Mouse (Mus musculus): ENCODE results near the gene Mrtfb. TPM values are rescaled to one million over a fixed set of nuclear protein-coding genes. Genes with fewer than 3 reads are reported as not detected.

Mrtfb gene
- polyA plus RNA-seq, 1 experiment from 2014 or later = 23.0 TPM

DNA sequence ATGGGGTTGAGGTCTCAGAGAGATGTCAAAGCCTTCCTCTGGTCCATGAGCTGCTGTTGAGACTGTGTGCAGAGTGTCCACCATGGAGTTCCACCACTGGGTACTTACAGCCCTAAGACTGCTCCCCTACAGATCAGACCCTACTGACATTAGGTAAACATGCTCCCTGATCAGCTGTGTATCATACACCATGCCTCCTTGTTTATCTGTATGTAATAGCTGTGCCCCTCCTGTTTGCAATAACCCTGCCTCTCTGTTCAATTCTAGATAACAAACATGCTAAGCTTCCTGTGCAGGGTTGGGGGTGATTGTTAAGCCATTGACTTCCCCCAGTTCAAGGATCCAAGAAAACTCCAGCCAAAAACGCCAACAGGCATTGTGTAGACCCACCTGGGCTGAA is 174.7 kb downstream of the Mrtfb start:
- no peak overlapping the region for H3K4me2 ChIP-seq (replicated peaks)
- H3K27ac ChIP-seq = no peak overlapping the region
- H3K27me3 ChIP-seq = no peaks in the 10 kb centered on the region
- no peaks in the 10 kb centered on the region; the same call in 1 of the 2 replicates for H3K9me3 ChIP-seq
- no peak for ATAC-seq (ENCODE audit: low FRiP score, low read depth)
- H3K36me3 ChIP-seq = no peaks in the 10 kb centered on the region
- WGBS = 63% methylated on average over 1 of the region's 1 CpGs
- H3K4me3 ChIP-seq = no peak overlapping the region
- H3K4me1 ChIP-seq = no peaks in the 10 kb centered on the region
- no peak overlapping the region for H3K9ac ChIP-seq

DNA sequence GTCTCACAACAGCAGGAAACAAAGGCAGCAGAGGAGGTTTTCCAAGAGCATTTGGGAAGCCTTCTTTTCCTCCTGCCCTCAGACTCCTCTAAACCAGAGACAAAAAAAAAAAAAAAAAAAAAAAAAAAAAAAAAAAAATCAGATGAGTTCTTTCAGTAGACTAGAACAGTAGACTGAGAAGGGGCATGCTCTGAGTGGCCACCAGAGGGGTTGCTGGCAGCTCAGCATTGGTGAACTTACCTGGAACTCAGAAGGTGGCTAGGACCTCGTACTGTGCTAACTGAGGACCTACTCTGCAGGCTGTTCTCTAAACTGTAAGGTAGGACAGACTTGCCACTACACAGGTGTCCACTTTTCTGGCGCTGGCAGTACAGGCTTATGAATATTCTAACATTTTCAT is 179.3 kb downstream of the Mrtfb start:
- Histone ChIP-seq H3K27me3 (no peaks in the 10 kb centered on the region), H3K4me3 (no peak overlapping the region), H3K9ac (no peak overlapping the region), H3K9me3 (no peaks in the 10 kb centered on the region; the same call in 1 of the 2 replicates), H3K27ac (no peak overlapping the region), H3K4me2 (replicated peaks) (no peak overlapping the region), H3K36me3 (no peaks in the 10 kb centered on the region), H3K4me1 (peaks cover 6% of the 10 kb centered on the region)
- no peak for ATAC-seq (ENCODE audit: low FRiP score, low read depth)
- 80% methylated on average over 2 of the region's 2 CpGs for WGBS

DNA sequence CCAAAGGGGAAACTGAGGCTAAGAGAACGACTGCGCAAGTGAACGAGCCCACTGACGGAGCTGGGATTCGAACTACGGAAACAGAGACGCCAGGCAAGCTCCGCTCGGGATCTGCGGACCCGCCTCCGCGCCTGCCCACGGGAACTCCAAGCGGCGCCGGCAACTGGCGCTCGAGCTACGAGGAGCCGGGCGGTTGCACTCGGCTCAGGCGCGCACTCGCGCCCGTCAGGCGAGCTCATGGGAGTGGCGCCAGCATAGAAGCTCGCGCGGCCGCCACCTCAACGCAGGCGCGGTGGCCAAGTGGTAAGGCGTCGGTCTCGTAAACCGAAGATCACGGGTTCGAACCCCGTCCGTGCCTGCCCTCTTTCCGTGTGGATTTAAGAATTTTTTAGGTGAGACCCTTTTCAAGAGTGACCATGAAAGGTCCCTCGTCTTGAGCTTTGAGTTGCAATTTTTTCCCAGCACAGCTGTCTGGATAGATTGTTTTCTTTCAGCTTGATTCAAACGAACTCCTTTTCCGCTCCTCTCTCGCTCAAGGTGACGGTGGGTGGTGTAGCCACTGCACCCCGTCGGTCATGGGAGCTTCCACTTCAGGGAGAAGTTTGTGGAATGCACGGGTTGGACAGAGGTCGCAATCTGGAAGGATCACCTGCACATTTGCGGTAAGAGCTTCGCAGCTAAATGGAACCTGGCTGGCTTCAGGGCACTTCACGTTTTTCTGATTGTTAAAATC is 180.9 kb downstream of the Mrtfb start:
- Histone ChIP-seq H3K27ac (peak overlapping the region; percentile 83), H3K4me2 (replicated peaks) (peak overlapping the region; percentile 69), H3K4me1 (peaks cover 6% of the 10 kb centered on the region), H3K36me3 (no peaks in the 10 kb centered on the region), H3K9me3 (no peaks in the 10 kb centered on the region; the same call in 1 of the 2 replicates), H3K27me3 (peaks cover 2% of the 10 kb centered on the region; the same call in 1 of the 2 replicates), H3K4me3 (peak overlapping the region; percentile 58), H3K9ac (peak overlapping the region; percentile 66)
- WGBS = under 1% methylated on average over 58 of the region's 58 CpGs
- peak; percentile 93 for ATAC-seq (ENCODE audit: low FRiP score, low read depth)

DNA sequence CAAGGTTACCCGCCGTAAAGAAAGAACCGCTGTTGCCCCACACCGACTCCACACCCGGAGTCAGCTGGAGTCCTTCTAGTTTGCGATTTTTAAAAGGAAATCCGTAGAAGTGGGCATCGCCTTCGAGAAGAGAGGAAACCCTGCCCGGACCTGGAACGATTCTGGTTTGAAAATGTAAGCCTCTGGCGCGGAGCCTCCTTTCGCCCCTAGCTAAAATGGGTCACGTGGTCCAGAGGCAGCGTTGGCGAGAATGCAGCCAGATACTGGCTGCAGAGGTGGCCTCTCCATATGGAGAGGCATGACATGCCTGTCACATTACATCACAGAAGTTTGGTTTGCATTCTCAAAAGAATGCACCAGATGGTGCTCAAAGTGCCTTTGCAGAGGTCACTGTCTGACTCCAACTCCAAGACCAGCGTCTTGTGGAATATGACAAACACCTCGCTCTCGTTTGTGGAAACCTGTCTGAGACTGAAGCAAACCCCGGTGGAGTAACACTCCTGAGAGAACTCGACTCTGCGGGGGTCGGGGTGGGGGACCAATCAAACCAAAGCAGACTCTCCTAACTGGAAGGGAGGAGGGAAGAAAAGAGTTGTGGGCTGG is 181.6 kb downstream of the Mrtfb start:
- peak overlapping the region; percentile 69 for H3K4me2 ChIP-seq (replicated peaks)
- H3K9me3 ChIP-seq = no peaks in the 10 kb centered on the region; the same call in 1 of the 2 replicates
- ATAC-seq (ENCODE audit: low FRiP score, low read depth) = peak; percentile 74
- peak overlapping the region; percentile 66 for H3K9ac ChIP-seq
- H3K27ac ChIP-seq = peak overlapping the region; percentile 83
- H3K27me3 ChIP-seq = peaks cover 7% of the 10 kb centered on the region; the same call in 1 of the 2 replicates
- peak overlapping the region; percentile 58 for H3K4me3 ChIP-seq
- no peaks in the 10 kb centered on the region for H3K36me3 ChIP-seq
- H3K4me1 ChIP-seq = peaks cover 6% of the 10 kb centered on the region
- WGBS = under 1% methylated on average over 24 of the region's 24 CpGs

DNA sequence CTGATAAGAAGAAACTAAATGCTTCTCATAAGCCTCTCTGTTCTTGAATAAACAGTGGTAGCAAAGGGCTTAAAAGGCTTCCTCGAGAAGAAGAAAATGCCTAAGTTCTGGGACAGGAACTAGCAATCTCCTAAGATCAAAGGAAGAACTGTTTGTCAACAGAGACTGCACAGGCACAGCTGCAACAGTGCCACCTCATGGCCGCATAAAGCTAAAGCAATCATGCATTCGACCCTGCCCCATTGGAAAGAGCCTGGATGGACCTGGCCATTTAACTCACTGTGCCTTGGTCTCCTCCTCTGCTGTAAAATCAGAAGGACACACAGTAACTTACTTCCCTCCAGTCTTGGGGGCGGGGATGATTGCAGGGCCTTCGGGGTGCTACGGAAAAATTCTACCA is 184.2 kb downstream of the Mrtfb start:
- Histone ChIP-seq H3K27me3 (peaks cover 19% of the 10 kb centered on the region), H3K4me3 (no peak overlapping the region), H3K4me2 (replicated peaks) (no peak overlapping the region), H3K4me1 (peaks cover 6% of the 10 kb centered on the region), H3K9ac (no peak overlapping the region), H3K9me3 (no peaks in the 10 kb centered on the region), H3K36me3 (no peaks in the 10 kb centered on the region), H3K27ac (no peak overlapping the region)
- 44% methylated on average over 6 of the region's 6 CpGs for WGBS
- no peak for ATAC-seq (ENCODE audit: low FRiP score, low read depth)

GRCm38 (mm10) chr16:13443764-13444163 is 187.5 kb downstream of the Mrtfb start:
- ATAC-seq (ENCODE audit: low FRiP score, low read depth) = no peak
- H3K27me3 ChIP-seq = peaks cover 39% of the 10 kb centered on the region

GRCm38 (mm10) chr16:13445461-13445860 is 189.2 kb downstream of the Mrtfb start:
- ATAC-seq (ENCODE audit: low FRiP score, low read depth) = no peak
- Histone ChIP-seq H3K9ac (no peak overlapping the region), H3K9me3 (no peaks in the 10 kb centered on the region), H3K4me3 (no peak overlapping the region), H3K4me1 (peaks cover 28% of the 10 kb centered on the region), H3K27ac (no peak overlapping the region), H3K4me2 (replicated peaks) (no peak overlapping the region), H3K36me3 (no peaks in the 10 kb centered on the region), H3K27me3 (peaks cover 55% of the 10 kb centered on the region)
- 69% methylated on average over 5 of the region's 5 CpGs for whole genome bisulfite sequencing

More at GRCm38 (mm10) chr16:13443764-13444163, 187.5 kb downstream of the Mrtfb start:
- Histone ChIP-seq H3K9ac (no peak overlapping the region), H3K27ac (no peak overlapping the region), H3K4me1 (peaks cover 12% of the 10 kb centered on the region), H3K9me3 (no peaks in the 10 kb centered on the region), H3K4me3 (no peak overlapping the region), H3K4me2 (replicated peaks) (no peak overlapping the region), H3K36me3 (no peaks in the 10 kb centered on the region)
- WGBS = 68% methylated on average over 1 of the region's 1 CpGs

DNA sequence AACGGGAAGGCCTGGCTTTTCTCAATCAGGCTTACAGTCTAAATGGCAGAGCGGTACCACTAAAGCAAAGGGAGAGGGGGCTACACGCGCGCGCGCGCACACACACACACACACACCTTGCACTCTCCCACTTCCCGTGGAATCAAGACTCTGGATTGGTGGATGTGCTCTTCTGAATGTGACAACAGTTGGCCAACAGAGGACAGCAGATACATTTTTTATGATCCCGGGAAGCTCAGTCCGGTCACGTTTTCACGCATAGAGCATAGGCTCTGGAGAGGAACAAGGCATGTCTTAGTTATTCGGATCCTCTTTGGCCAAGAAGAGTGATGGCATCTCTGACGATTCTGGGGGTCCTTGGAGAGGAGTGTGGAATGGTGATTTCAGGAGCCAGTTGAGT is 190.2 kb downstream of the Mrtfb start:
- WGBS = 17% methylated on average over 15 of the region's 15 CpGs
- Histone ChIP-seq H3K4me3 (peak overlapping the region; percentile 76), H3K4me2 (replicated peaks) (peak overlapping the region; percentile 98), H3K4me1 (peaks cover 35% of the 10 kb centered on the region), H3K9ac (no peak overlapping the region), H3K27me3 (peaks cover 61% of the 10 kb centered on the region), H3K27ac (no peak overlapping the region), H3K36me3 (no peaks in the 10 kb centered on the region), H3K9me3 (no peaks in the 10 kb centered on the region)
- 0 out of 2 replicates have a peak, but pooled peaks have one; percentile 14 for ATAC-seq (ENCODE audit: low FRiP score, low read depth)

- Histone ChIP-seq H3K9me3 (no peaks in the 10 kb centered on the region), H3K36me3 (no peaks in the 10 kb centered on the region), H3K27me3 (peaks cover 61% of the 10 kb centered on the region), H3K4me2 (replicated peaks) (peak overlapping the region; percentile 98), H3K27ac (no peak overlapping the region), H3K4me1 (peaks cover 35% of the 10 kb centered on the region), H3K4me3 (peak overlapping the region; percentile 76), H3K9ac (peak overlapping the region; percentile 82)
- peak; percentile 0; the same call in 1 of the 2 replicates for ATAC-seq (ENCODE audit: low FRiP score, low read depth)
- 3% methylated on average over 11 of the region's 11 CpGs for WGBS
These were observed 190.6 kb downstream of the Mrtfb start for GRCm38 (mm10) chr16:13446971-13447283.

GRCm38 (mm10) chr16:13447284-13448050 is 191.2 kb downstream of the Mrtfb start:
- H3K27ac ChIP-seq = no peak overlapping the region
- H3K9me3 ChIP-seq = no peaks in the 10 kb centered on the region
- WGBS = 3% methylated on average over 20 of the region's 43 CpGs
- H3K9ac ChIP-seq = peak overlapping the region; percentile 82
- peak; percentile 79 for ATAC-seq (ENCODE audit: low FRiP score, low read depth)
- peak overlapping the region; percentile 76 for H3K4me3 ChIP-seq
- no peaks in the 10 kb centered on the region for H3K36me3 ChIP-seq
- H3K4me2 ChIP-seq (replicated peaks) = peak overlapping the region; percentile 98
- peaks cover 58% of the 10 kb centered on the region for H3K27me3 ChIP-seq
- peaks cover 35% of the 10 kb centered on the region for H3K4me1 ChIP-seq

DNA sequence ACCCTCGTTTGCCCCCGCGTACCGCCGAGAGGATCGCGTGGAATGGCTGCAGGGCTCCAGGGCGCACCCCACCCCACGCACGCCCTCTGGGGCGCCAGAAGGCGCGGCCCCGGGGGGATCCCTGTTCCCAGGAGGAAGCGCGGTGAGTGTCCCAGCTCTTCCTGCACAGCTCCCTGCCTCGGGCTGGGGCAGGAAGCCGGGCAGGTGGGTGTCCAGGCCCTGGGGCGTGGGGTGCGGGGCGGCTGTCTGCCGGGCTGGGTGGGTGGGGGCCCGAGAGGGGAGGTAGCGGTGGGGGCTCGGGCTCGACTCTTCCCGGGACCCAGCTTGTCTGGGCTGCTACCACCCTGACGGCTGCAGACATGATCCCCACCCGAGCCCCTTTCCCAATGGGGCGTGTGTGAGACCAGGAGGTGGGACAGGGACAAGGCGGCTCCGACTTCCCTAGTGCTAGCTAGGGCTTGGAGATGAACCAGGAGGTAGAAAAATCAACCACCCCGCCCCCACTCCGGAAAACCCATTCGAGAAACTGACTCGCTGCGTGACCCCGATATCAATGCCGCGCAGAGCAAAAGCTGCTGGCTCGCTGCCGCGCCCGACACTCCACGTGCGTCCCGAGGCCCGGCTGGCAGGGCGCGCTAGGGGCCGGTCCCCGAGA is 191.9 kb downstream of the Mrtfb start:
- peak overlapping the region; percentile 98 for H3K4me2 ChIP-seq (replicated peaks)
- under 1% methylated on average over 43 of the region's 52 CpGs for WGBS
- H3K36me3 ChIP-seq = no peaks in the 10 kb centered on the region
- peak overlapping the region; percentile 82 for H3K9ac ChIP-seq
- H3K4me1 ChIP-seq = peaks cover 35% of the 10 kb centered on the region
- peak; percentile 51 for ATAC-seq (ENCODE audit: low FRiP score, low read depth)
- H3K27ac ChIP-seq = no peak overlapping the region
- no peaks in the 10 kb centered on the region for H3K9me3 ChIP-seq
- H3K4me3 ChIP-seq = peak overlapping the region; percentile 76
- peaks cover 55% of the 10 kb centered on the region for H3K27me3 ChIP-seq
